Mouse (Mus musculus) heart, adult 18-20 months (tissue): ENCODE data around the gene Coro2b. TPM values are rescaled to one million over a fixed set of nuclear protein-coding genes. Genes with fewer than 3 reads are reported as not detected.
A peak's percentile ranks its signal among the peaks of the same experiment; 100 is the strongest.

Source experiments
- DNase-seq, 2 experiments: peaks; one replicate each; pipeline ENCODE4 v3.0.0; 2021 to 2022; ENCODE audit warnings: mixed read lengths in 1 of 2
- total RNA-seq, 2 experiments: library from RNA; stranded (reverse); gene quantifications; 2 replicates each; pipeline ENCODE4 v1.2.3; 2021

The Coro2b gene
- total RNA-seq, 2 experiments from 2014 or later, result 13.3 to 13.8 TPM

GRCm38 (mm10) chr9:62539251-62539711 lies 2.4 kb upstream of the Coro2b start:
- DNase-seq, result no peak

GRCm38 (mm10) chr9:62537941-62538340 lies 1.1 kb upstream of the Coro2b start:
- no peak for DNase-seq

- peak in 1 of 2 experiments; percentile 22 for DNase-seq
These were observed 657 bp downstream of the Coro2b start for GRCm38 (mm10) chr9:62536119-62536654.

- DNase-seq, result peak in 1 of 2 experiments; percentile 36
These were observed 1.3 kb downstream of the Coro2b start for GRCm38 (mm10) chr9:62535566-62535965.

GRCm38 (mm10) chr9:62534691-62535090 lies 2.2 kb downstream of the Coro2b start:
- no peak for DNase-seq

- DNase-seq, result no peak
These were observed 2.7 kb downstream of the Coro2b start for GRCm38 (mm10) chr9:62534158-62534557.

- no peak for DNase-seq
These were observed 4.0 kb downstream of the Coro2b start for GRCm38 (mm10) chr9:62532876-62533275.

- peak; percentile 67 to 79 for DNase-seq
These were observed 5.2 kb downstream of the Coro2b start for GRCm38 (mm10) chr9:62531459-62532275.

GRCm38 (mm10) chr9:62528527-62528926 lies 8.3 kb downstream of the Coro2b start:
- no peak for DNase-seq

- peak in 1 of 2 experiments; percentile 58 for DNase-seq
These were observed 10.0 kb downstream of the Coro2b start for GRCm38 (mm10) chr9:62526858-62527257.

- DNase-seq, result peak; percentile 60 to 61
These were observed 10.4 kb downstream of the Coro2b start for GRCm38 (mm10) chr9:62526451-62526850.

GRCm38 (mm10) chr9:62524761-62525308 lies 12.0 kb downstream of the Coro2b start:
- DNase-seq, result no peak

GRCm38 (mm10) chr9:62522791-62523471 lies 13.9 kb downstream of the Coro2b start:
- peak; percentile 72 to 85 for DNase-seq

- peak; percentile 62 to 86 for DNase-seq
These were observed 14.6 kb downstream of the Coro2b start for GRCm38 (mm10) chr9:62522211-62522610.

- peak; percentile 71 to 84 for DNase-seq
These were observed 15.3 kb downstream of the Coro2b start for GRCm38 (mm10) chr9:62521541-62521940.

- no peak for DNase-seq
These were observed 15.9 kb downstream of the Coro2b start for GRCm38 (mm10) chr9:62520933-62521332.

GRCm38 (mm10) chr9:62519787-62520503 lies 16.9 kb downstream of the Coro2b start:
- DNase-seq, result no peak

GRCm38 (mm10) chr9:62519334-62519733 lies 17.5 kb downstream of the Coro2b start:
- DNase-seq, result no peak

GRCm38 (mm10) chr9:62518572-62518971 lies 18.3 kb downstream of the Coro2b start:
- DNase-seq, result no peak

- no peak for DNase-seq
These were observed 19.5 kb downstream of the Coro2b start for GRCm38 (mm10) chr9:62517112-62517957.

GRCm38 (mm10) chr9:62515138-62515537 lies 21.7 kb downstream of the Coro2b start:
- DNase-seq, result no peak
